Mouse (Mus musculus) hindbrain, embryonic 12.5 days (tissue): ENCODE results near the gene Gng4. TPM values are rescaled to one million over a fixed set of nuclear protein-coding genes. Genes with fewer than 3 reads are reported as not detected.

Experiments used
- ATAC-seq: fragments of 200-750 bp; cut with Nextera tagmentation; 2 replicates; pipeline ENCODE4 v1.8.0; 2017; ENCODE audit warnings: moderate TSS enrichment; ENCODE audit not compliant: low FRiP score
- H3K27ac ChIP-seq: fragments of 300-500 bp; sonication (generic); 2 replicates; pipeline ENCODE4 v1.5.1; 2016; ENCODE audit warnings: mild to moderate bottlenecking
- H3K27me3 ChIP-seq: fragments of 300-500 bp; sonication (generic); 2 replicates; pipeline ENCODE4 v1.6.1; 2016; ENCODE audit warnings: mild to moderate bottlenecking
- H3K36me3 ChIP-seq: fragments of 300-500 bp; sonication (generic); 2 replicates; pipeline ENCODE4 v1.6.1; 2016; ENCODE audit warnings: mild to moderate bottlenecking
- H3K4me1 ChIP-seq: fragments of 300-500 bp; sonication (generic); 2 replicates; pipeline ENCODE4 v1.6.1; 2016
- H3K4me2 ChIP-seq: fragments of 300-500 bp; sonication (generic); replicated peaks from 2 replicates; pipeline ENCODE4 v1.6.1; 2016; ENCODE audit warnings: mild to moderate bottlenecking
- H3K4me3 ChIP-seq: fragments of 300-500 bp; sonication (generic); 2 replicates; pipeline ENCODE4 v1.5.1; 2016; ENCODE audit warnings: mild to moderate bottlenecking
- H3K9ac ChIP-seq: fragments of 300-500 bp; sonication (generic); 2 replicates; pipeline ENCODE4 v1.6.1; 2016; ENCODE audit warnings: mild to moderate bottlenecking, moderate library complexity
- H3K9me3 ChIP-seq: fragments of 300-500 bp; sonication (generic); replicated peaks from 2 replicates; pipeline ENCODE4 v1.6.1; 2016; ENCODE audit warnings: mild to moderate bottlenecking
- WGBS: fragments of 180-500 bp; shearing (Covaris S2); methylation state at CpG from one replicate; pipeline ENCODE4 v1.1.7; 2016; 5-methylcytosine and 5-hydroxymethylcytosine counted together
- polyA plus RNA-seq: library from polyadenylated mRNA; unstranded; fragments of >200 nt; fragmentation: Nextera tagmentation; extraction: Ambion mirVana; gene quantifications from 2 replicates; pipeline ENCODE4 v1.2.1, GENCODE M21; 2016

The Gng4 gene
- polyA plus RNA-seq, 1 experiment from 2014 or later: 6.2 TPM

DNA sequence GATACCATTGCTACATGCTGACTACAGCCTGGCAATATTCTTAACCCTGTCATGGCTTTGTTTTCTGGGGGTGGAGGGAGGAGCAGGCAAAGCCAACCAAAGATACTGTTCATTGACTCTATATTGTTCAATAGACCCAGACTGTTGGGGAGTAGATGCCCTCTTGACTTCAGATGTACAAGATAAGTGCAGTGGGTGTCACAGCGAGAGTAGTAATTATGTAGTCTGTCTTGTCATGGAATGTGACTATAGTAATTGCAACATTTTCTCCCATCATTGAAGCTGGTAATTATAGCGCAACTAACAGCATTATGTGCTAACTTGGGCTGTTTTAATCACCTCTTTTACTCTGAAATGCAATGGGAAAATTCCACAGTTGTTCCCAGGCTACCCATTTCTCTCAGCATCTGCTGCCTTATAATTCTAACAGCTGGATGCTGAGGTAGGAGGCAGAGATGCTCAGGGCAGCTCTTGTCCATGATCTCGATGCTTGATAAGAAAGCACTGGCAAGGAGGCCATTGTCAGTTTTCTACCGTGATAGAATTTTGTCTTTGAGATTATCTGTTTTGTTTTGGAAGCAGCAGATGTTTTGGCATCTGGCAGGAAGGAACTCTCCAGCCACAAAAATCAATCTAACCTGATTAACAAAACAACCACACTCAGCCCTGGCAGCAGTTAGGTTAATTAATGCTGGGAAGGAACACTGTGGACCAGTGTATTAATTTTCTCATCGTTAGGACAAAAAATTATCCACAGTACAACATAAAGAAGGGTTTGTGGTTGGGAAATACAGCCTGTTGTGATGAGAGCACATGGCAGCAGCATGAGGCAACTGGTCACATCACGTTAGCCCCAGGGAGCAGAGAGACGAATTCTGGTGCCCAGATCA, 36.6 kb downstream of the Gng4 start:
- H3K27ac ChIP-seq: no peak overlapping the region
- no peak overlapping the region for H3K4me3 ChIP-seq
- 80% methylated on average over 7 of the region's 7 CpGs for WGBS
- no peak overlapping the region for H3K9ac ChIP-seq
- H3K36me3 ChIP-seq: no peaks in the 10 kb centered on the region
- H3K4me2 ChIP-seq: no peak overlapping the region
- no peaks in the 10 kb centered on the region for H3K27me3 ChIP-seq
- no peak for ATAC-seq
- H3K4me1 ChIP-seq: no peaks in the 10 kb centered on the region
- H3K9me3 ChIP-seq: no peaks in the 10 kb centered on the region

DNA sequence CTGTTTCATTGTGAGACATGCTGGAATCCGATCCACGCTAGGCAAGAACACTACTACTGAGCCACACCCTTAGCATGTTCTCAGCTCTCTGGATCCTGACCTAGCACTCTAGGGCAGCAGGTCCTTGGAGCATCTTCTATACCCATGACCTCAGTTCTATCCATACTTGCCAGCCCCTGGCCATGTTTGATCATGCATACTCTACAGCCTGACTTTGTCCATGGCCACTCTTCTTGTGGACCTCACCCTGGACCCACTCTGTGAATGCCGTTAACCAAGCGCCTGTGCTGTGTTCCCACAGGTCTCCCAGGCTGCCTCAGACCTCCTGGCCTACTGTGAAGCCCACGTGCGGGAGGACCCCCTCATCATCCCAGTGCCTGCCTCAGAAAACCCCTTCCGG, 41.1 kb downstream of the Gng4 start:
- 91% methylated on average over 7 of the region's 7 CpGs for WGBS
- no peaks in the 10 kb centered on the region for H3K4me1 ChIP-seq
- no peaks in the 10 kb centered on the region for H3K36me3 ChIP-seq
- no peaks in the 10 kb centered on the region for H3K27me3 ChIP-seq
- no peaks in the 10 kb centered on the region for H3K9me3 ChIP-seq
- H3K9ac ChIP-seq: no peak overlapping the region
- no peak overlapping the region for H3K4me2 ChIP-seq
- no peak overlapping the region for H3K4me3 ChIP-seq
- no peak overlapping the region for H3K27ac ChIP-seq
- ATAC-seq: no peak

DNA sequence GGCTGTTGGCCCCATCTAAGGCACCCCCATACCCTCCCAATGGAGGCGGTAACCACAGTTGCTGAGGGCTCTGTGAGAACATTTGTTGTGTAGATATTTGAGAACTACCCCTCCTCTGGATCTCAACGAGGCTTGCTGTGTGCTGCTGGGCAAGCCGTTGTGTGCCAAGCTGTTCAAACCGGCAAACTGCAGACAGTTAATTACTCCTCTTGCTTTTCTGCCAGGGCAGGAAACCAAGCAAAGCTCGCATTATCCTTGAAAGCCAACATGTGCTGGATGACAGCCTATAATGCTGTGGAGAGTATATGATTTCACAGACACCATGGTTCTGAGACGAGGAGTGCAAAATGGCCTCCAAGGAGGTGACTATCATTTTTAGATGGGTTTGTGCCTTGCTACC, 42.7 kb downstream of the Gng4 start:
- no peak overlapping the region for H3K4me3 ChIP-seq
- no peaks in the 10 kb centered on the region for H3K9me3 ChIP-seq
- no peaks in the 10 kb centered on the region for H3K27me3 ChIP-seq
- WGBS: 90% methylated on average over 6 of the region's 6 CpGs
- ATAC-seq: no peak
- no peaks in the 10 kb centered on the region for H3K4me1 ChIP-seq
- H3K36me3 ChIP-seq: no peaks in the 10 kb centered on the region
- no peak overlapping the region for H3K27ac ChIP-seq
- no peak overlapping the region for H3K4me2 ChIP-seq
- H3K9ac ChIP-seq: no peak overlapping the region

DNA sequence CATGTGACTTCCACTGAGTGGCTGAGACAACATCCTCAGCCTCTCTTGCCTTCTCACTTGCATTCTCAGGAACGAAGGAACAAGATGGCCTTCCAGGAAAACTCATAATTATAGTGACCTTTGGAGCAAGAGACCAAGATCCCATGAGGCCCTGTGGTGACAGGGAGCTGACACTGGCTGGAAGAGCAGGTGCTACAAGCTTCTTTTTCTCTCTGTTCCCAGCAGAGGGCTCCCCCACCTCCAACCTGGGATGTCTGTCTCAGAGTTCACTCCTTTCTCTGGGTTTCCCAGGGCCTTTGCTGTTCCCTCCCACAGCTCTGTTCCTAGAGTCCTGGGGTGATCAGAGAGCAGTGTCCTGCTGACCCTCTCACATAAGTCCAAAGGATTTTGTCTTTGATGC, 44.3 kb downstream of the Gng4 start:
- ATAC-seq: no peak
- WGBS: 29% methylated on average over 1 of the region's 1 CpGs

DNA sequence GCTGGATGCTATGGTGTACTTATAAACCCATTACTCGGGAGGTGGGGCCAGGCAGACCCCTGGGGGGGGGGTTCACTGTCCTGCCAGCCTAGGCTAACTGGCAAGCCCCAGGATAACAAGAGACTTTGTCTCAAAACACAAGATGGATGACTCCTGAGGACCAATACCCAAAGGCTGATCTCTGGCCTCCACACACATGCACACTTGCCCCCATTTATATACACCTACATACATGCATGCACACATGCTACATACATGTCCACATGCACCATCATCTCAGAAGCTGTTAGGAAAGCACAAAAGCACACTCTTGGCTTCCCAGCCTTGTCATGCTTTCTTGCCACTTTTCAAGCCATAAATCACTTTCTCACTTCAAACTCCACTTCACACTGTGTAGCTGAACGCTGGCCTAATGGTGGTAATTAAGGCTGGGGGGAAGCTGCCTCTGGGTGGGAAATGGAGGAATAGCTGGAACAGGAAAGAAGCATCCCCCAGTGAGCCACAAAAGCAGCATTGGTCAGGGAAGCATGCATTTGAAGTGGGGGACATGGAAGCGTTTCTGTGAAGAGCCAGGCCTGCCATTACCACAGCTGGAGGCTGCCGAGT, 46.7 kb downstream of the Gng4 start:
- Histone ChIP-seq H3K4me1 (no peaks in the 10 kb centered on the region), H3K27ac (no peak overlapping the region), H3K4me2 (no peak overlapping the region), H3K36me3 (no peaks in the 10 kb centered on the region), H3K9ac (no peak overlapping the region), H3K4me3 (no peak overlapping the region), H3K27me3 (no peaks in the 10 kb centered on the region), H3K9me3 (no peaks in the 10 kb centered on the region)
- no peak for ATAC-seq
- 46% methylated on average over 4 of the region's 4 CpGs for whole genome bisulfite sequencing

More for the DNA sequence above, 44.3 kb downstream of the Gng4 start:
- H3K4me1 ChIP-seq: no peaks in the 10 kb centered on the region
- no peaks in the 10 kb centered on the region for H3K27me3 ChIP-seq
- H3K9ac ChIP-seq: no peak overlapping the region
- H3K36me3 ChIP-seq: no peaks in the 10 kb centered on the region
- H3K27ac ChIP-seq: no peak overlapping the region
- no peak overlapping the region for H3K4me2 ChIP-seq
- no peak overlapping the region for H3K4me3 ChIP-seq
- no peaks in the 10 kb centered on the region for H3K9me3 ChIP-seq

DNA sequence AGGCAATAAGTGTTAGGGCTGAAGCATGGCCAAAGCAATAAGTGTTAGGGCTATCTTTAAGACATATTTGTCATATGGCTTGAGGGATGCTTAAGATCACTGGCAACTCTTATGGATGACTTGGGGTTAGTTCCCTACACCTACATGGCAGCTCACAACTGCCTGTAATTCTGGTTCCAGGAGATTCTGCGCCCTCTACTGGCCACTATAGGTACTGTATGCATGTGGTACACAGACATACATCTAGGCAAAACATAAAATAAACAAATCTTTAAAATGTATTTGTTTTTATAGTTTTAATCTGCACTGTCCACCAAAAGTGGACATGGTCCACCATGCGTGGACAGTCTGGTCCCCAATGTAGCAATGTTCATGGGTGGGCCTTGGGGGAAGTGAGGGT, 51.3 kb downstream of the Gng4 start:
- Histone ChIP-seq H3K4me1 (no peaks in the 10 kb centered on the region), H3K27me3 (no peaks in the 10 kb centered on the region), H3K4me2 (no peak overlapping the region), H3K4me3 (no peak overlapping the region), H3K36me3 (no peaks in the 10 kb centered on the region), H3K9me3 (peaks cover 10% of the 10 kb centered on the region), H3K9ac (no peak overlapping the region), H3K27ac (no peak overlapping the region)
- 72% methylated on average over 2 of the region's 2 CpGs for WGBS
- ATAC-seq: no peak; the same call in 1 of the 2 replicates

DNA sequence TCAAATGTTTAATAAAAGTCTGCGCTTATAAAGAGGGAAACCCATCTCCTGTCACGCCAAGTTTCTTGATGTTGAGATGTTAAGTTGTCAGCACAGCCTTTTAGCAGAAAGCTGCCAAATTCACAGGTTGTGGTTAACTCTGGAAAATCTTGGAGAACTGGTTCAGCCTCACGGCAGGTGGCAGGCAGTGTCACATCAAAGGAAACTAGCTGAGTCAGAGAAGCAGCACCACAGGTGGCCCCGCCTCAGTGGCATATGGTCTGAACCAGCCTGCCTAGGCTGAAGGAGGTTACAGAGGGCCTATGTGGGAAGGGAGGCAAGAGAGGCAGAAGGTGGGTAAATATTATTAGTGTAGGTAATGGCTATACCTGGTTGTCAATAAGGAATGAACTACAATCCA, 61.2 kb downstream of the Gng4 start:
- WGBS: 56% methylated on average over 4 of the region's 4 CpGs
- Histone ChIP-seq H3K4me1 (no peaks in the 10 kb centered on the region), H3K9me3 (no peaks in the 10 kb centered on the region), H3K4me3 (no peak overlapping the region), H3K27ac (no peak overlapping the region), H3K9ac (no peak overlapping the region), H3K4me2 (no peak overlapping the region), H3K27me3 (no peaks in the 10 kb centered on the region), H3K36me3 (no peaks in the 10 kb centered on the region)
- no peak for ATAC-seq

DNA sequence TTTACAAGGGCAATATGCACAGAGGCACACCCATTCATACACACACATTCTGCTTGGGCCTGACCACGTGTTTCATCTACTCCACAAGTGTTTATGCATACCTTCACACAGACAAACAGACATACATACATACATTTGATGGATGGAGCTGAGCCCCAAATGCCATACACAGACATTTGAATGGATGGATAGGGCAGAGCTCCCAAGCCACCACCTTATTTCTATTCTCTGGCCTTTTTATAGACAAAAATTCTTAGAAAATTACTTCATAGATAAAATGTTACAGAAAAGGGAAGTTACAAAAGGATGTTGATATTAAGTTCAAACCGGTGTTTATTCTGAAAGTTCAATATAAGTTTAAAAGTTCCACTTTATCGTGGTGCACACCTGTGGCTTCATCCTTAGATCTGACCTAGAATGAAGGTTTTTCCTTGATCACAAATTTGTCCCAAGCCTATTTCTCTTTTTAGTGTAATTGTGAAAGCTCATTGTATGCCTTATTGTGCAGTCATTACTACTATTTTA, 63.3 kb downstream of the Gng4 start:
- ATAC-seq: no peak
- Histone ChIP-seq H3K9me3 (no peaks in the 10 kb centered on the region), H3K4me1 (no peaks in the 10 kb centered on the region), H3K4me2 (no peak overlapping the region), H3K9ac (no peak overlapping the region), H3K27ac (no peak overlapping the region), H3K4me3 (no peak overlapping the region), H3K36me3 (no peaks in the 10 kb centered on the region), H3K27me3 (no peaks in the 10 kb centered on the region)
- 83% methylated on average over 3 of the region's 3 CpGs for WGBS

DNA sequence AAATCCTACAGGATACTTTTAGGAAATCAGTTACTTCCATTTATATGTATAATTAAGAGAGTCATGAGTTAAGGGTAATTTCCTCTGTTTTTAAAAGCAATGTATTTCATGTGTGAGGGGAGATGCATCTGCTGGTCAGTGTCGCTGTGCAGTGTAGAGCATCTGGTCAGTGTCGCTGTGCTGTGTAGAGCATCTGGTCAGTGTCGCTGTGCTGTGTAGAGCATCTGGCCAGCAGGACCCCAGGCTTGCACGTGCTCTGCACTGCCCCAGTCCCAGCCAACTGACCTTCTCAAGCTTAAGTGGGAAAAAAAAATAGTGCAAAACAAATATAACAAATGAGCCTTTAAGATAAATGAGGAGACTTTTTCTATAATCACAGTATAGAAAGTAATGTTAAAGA, 73.3 kb downstream of the Gng4 start:
- Histone ChIP-seq H3K9me3 (no peaks in the 10 kb centered on the region), H3K9ac (no peak overlapping the region), H3K4me3 (no peak overlapping the region), H3K27ac (no peak overlapping the region), H3K36me3 (no peaks in the 10 kb centered on the region), H3K4me2 (no peak overlapping the region), H3K4me1 (no peaks in the 10 kb centered on the region), H3K27me3 (no peaks in the 10 kb centered on the region)
- no peak for ATAC-seq
- WGBS: 59% methylated on average over 4 of the region's 4 CpGs

DNA sequence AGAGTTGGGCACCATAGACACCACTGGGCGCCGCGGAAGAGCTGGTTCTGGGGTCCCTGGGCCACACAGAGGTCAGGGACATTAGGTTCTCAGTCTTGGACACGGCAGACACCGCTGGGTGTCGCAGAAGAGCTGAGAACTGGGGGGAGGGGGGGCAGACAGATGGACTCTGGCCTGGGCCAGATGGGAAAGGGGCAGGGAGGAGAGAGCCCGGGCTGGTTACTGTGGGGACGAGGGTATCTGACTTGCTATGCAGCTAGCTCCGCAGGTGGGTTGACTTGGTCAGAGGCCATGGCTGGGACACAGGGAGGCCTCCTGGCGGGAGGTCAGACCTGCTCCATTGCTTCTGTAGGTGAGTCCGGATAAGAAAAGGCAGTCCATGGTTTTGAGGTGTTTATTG, 78.5 kb downstream of the Gng4 start:
- H3K4me2 ChIP-seq: no peak overlapping the region
- H3K4me3 ChIP-seq: no peak overlapping the region
- no peaks in the 10 kb centered on the region for H3K9me3 ChIP-seq
- ATAC-seq: no peak
- 45% methylated on average over 11 of the region's 11 CpGs for WGBS
- no peaks in the 10 kb centered on the region for H3K4me1 ChIP-seq
- H3K9ac ChIP-seq: no peak overlapping the region
- no peak overlapping the region for H3K27ac ChIP-seq
- no peaks in the 10 kb centered on the region for H3K27me3 ChIP-seq
- H3K36me3 ChIP-seq: no peaks in the 10 kb centered on the region

DNA sequence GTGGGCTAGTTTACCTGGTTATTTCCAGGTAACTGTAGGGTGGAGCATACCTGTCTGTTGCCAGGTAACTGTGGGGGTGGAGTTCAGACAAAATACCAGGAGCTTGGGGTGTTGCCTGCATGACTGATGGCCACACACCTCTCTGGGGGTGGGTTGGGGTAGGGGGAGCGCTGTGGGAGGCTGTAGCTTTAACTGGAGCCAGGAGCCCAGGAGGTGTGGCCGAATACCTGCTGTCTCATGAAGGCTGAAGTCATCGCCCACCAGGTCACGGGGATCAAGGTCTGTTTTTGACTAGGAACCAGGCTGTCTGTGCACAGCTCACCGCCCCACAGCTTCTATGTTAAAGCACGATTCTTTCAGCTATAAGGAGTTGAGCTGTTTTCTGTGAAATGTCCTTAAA, 79.1 kb downstream of the Gng4 start:
- Histone ChIP-seq H3K4me2 (no peak overlapping the region), H3K9me3 (no peaks in the 10 kb centered on the region), H3K36me3 (no peaks in the 10 kb centered on the region), H3K4me1 (no peaks in the 10 kb centered on the region), H3K4me3 (no peak overlapping the region), H3K27me3 (no peaks in the 10 kb centered on the region), H3K9ac (no peak overlapping the region), H3K27ac (no peak overlapping the region)
- WGBS: 49% methylated on average over 6 of the region's 6 CpGs
- ATAC-seq: no peak

DNA sequence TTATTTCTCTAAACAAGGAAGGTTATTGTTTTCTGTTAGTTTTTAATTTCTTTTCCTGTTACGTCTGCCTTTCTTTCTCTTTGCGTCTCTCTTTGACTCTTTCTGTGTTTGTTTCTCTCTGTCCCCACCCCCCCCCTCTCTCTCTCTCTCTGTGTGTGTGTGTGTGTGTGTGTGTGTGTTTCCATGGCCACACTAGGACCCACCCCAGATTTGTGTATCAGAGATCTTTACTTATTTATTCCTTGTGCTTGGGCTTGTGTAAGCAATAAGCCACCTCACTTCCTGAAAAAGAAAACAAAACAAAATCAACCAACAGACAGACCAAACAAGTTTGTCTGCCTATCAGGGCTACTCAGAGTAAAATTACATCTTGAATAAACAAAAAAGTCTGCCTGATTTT, 82.5 kb downstream of the Gng4 start:
- Histone ChIP-seq H3K27ac (no peak overlapping the region), H3K4me1 (no peaks in the 10 kb centered on the region), H3K4me2 (no peak overlapping the region), H3K9ac (no peak overlapping the region), H3K36me3 (no peaks in the 10 kb centered on the region), H3K4me3 (no peak overlapping the region), H3K27me3 (no peaks in the 10 kb centered on the region), H3K9me3 (no peaks in the 10 kb centered on the region)
- no peak for ATAC-seq
- WGBS: 65% methylated on average over 2 of the region's 2 CpGs
